Mouse (Mus musculus) granulocyte monocyte progenitor cell, adult 5-6 weeks (primary cell): Measurements from ENCODE around the gene Stpg1. TPM values are rescaled to one million over a fixed set of nuclear protein-coding genes. Genes with fewer than 3 reads are reported as not detected.

Experiments
- ATAC-seq: replicated peaks from 2 replicates; pipeline ENCODE4 v1.8.0; 2016; ENCODE audit warnings: mild to moderate bottlenecking, moderate TSS enrichment, inconsistent platforms; ENCODE audit not compliant: poor library complexity, severe bottlenecking
- total RNA-seq, 2 experiments: library from RNA; stranded (forward) in 1 of 2; stranded (reverse) in 1 of 2; fragments of 200-712, 200-1000 nt in 1 of 2; fragments of >200 nt in 1 of 2; fragmentation: Nextera tagmentation in 1 of 2; gene quantifications; 2 replicates each; pipeline ENCODE4 v1.2.3; 2014 to 2017

Gene Stpg1
- total RNA-seq, 2 experiments from 2014 or later = not detected

DNA sequence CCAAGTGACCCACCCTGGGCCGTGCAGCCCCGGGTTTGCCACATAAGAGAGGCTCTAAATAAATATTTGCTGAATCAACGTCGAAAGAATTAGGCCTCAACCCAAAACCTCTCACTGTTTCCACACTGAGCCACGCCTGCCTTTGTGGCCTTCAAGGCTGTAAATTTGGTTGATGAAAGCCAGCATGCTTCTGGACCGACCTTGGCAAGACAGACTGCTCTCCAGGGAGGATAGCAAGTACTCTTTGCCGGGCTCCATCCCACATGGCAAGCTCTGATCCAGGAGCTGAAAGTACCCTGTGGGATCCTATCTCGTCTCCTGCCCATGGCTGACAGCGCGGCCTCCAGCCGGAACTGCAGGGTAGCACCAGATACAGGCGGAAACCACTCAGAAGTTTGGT is 14.9 kb downstream of the Stpg1 start:
- no peak for ATAC-seq

DNA sequence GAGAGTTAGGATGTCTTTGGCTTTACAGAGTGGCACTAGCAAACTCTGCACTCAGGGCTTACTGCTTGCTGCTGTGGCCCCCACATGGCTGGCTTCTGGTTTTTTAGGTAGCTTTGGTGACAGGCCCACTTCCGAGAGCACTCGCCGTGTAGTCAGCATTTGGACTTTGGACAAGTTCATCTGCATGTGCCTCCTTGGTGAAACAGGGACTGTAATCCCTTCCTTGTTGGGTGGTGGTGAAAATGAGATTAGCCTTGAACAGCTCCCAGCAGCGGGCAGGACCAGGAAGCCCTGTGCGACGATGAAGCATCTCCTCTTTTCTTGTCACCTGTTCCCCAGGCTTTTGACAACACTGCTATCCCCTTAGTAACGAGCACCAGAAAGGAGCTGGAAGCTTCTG is 19.3 kb downstream of the Stpg1 start:
- ATAC-seq = no peak

DNA sequence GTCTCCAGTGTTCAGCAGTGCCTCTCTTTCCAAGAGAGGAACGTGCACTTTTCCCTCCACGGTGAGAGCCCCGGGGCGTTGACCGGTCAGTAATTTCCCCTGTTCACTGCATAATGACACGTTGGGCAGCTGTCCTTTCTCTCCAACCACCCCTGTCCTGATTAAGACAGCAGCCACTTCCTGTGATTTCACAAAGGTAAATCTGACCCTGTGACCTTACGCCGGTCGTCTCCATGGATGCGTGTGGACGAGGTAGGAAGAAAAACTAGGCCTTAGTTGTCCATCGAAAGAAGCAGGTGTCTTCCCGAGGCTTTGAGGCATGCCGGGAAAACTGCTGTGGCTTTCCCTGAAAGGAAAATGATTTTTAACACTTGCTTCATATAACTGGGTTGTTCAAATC is 20.3 kb downstream of the Stpg1 start:
- no peak for ATAC-seq

GRCm38 (mm10) chr4:135516351-135517316 is 22.0 kb downstream of the Stpg1 start:
- peak; percentile 67; the same call in 1 of the 2 replicates for ATAC-seq

GRCm38 (mm10) chr4:135518135-135518534 is 23.5 kb downstream of the Stpg1 start:
- no peak for ATAC-seq

GRCm38 (mm10) chr4:135520421-135520820 is 25.8 kb downstream of the Stpg1 start:
- no peak for ATAC-seq

DNA sequence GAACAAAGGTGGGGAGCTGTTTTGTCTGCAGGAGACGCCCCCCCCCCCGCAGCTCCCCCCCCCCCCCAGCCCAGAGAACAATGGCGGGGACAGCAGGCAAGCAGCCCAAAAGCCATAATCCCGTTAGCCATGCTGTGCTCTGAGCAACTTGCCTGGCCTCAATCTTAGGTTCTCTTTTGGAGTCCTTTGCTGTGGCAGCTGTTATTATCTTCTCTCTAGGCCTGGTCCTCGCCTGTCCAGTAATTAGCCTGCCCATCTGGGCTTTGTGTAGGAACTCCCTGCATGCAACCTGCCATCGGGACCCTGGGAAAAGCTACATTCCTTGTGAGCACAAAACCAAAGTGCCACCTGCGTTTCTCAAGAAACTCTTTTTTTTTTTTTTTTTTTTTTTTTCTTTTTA is 29.3 kb downstream of the Stpg1 start:
- ATAC-seq = no peak

DNA sequence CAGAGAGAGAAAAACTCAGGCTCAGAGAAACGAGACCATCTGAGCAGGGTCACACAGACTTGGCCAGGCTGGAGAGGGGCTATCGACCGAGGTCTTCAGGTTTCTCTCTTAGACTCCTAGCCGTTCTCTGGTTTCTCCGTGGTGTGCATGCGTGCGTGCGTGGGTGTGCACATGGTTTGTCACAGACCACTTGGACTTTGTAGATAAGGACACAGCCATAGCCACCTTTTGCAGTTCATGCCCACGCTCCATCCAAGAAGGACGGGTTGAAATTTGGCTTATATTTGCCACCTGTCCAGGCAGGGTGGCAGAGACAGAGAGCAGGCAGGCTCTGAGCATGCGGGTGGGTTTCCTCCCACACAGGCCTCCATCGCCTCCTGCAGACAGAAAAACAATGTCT is 30.5 kb downstream of the Stpg1 start:
- no peak for ATAC-seq

- no peak for ATAC-seq
Observed at GRCm38 (mm10) chr4:135526039-135526710, 31.6 kb downstream of the Stpg1 start.

GRCm38 (mm10) chr4:135530270-135530669 is 35.7 kb downstream of the Stpg1 start:
- no peak for ATAC-seq

- no peak for ATAC-seq
Observed at GRCm38 (mm10) chr4:135531236-135531635, 36.6 kb downstream of the Stpg1 start.

GRCm38 (mm10) chr4:135531771-135532613 is 37.4 kb downstream of the Stpg1 start:
- no peak for ATAC-seq

DNA sequence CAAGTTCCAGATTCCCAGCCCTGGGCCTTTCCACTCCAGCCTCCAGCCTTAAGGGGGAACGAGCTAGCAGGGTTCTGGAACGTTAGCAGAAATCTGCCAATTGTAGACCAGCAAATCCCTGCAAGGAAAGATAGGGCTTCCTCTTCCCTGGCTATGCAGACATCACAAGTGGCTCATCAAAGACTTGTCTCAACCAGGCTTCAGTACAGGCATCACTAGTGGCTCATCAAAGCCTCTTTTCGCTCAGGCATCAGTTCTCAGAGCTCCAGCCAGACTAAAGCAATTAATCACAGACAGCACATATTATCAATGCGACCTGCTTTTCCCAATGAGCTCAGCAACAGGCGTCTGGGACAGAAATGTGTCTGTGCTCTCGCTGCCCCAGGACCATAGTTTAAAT is 38.4 kb downstream of the Stpg1 start:
- ATAC-seq = no peak

- no peak for ATAC-seq
Observed at GRCm38 (mm10) chr4:135535021-135535420, 40.4 kb downstream of the Stpg1 start.

DNA sequence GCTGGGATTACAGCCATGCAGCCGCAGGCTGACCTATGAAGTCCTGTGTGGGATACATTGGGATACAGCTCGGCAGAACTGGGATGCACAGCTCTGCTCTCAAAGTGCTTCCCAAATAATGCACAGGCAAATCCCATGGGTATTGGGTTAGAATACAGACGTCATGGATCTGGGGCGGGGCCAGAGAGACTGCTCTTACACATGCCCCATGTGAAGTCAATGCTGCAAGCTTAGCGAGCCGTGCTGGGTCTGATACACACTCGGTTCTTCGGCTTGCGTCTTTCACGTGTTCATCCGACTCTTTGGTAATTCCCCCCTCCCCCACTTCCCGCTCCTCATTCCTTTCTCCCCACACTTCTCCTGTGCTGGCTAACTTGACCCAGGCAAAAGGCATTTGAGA is 44.5 kb downstream of the Stpg1 start:
- no peak for ATAC-seq

DNA sequence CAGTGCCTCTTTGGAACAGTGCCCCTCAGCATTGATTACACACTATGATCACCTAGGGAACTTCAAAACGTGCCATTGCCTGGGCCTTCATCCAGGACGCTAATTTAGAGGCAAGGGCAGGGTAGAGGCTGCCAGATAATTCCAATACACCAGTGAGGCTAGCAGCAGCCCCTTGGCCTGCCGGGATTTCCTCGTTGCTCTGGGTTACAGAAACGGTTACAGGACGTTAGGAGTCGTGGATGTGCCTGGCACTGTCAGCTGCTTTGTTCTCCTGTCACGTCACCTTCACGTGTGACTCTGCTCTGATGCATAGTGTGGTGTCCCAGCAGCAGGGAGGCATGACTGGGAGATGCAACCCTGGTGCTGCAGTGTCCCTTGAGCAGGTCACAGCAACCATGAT is 45.5 kb downstream of the Stpg1 start:
- no peak for ATAC-seq

- no peak for ATAC-seq
Observed at GRCm38 (mm10) chr4:135544284-135544683, 49.7 kb downstream of the Stpg1 start.

DNA sequence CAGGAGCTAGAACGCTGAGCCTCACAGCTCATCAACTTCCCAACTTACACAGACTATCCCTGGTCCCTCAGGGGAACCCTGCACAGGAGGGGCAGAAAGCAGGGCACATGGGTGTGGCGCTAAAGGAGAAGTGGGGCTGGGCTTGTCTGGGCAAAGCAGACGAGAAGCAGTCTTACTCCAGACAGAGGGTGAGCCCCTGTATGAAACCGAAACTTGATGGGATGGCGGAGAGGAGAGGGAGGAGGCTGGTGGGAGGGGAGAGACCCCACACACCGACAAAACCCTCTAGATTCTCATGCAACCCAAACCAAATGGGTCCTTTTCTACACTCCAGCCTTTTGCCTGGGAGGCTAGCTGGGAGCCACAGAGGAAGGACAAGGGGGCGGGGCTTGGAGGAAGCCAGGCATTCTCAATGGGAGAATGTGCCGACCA is 50.5 kb downstream of the Stpg1 start:
- ATAC-seq = peak; percentile 97

DNA sequence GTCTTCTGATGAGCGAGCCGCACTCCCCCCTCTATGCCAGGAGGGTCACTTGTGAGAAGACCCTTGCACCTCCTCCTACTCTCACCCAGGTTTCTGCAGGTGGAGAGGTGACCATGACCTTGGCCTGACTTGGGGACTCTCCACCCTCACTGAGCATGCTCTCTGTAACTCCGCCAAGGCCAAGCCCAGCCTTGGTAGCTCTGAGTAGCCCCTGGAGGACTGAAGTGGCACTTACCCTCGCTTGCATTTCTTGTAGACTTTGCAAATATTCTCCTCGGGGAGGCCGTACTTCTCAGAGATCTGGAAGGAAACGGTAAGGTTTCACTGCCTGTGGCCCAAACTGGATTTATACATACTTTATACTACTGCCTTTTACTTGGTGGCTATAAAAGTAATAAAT is 51.4 kb downstream of the Stpg1 start:
- no peak for ATAC-seq

DNA sequence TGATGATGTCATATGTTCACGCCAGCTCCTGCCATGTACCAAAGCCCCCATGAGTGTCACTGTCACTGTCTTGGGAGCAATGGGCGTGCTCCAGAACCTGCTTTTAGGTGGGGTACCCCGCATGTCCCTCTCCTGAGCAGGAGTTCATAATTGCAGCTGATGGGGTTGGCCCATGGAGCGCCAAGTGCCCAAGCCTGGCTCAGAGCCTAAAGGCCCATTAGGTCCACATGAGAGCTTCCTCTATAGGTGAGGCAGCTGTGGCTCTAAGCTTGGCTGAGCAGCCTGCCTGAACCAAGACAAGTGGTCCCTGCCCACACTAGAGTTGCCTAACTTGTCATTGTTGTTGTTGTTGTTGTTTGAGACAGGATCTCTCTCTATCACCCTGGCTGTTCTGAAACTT is 52.2 kb downstream of the Stpg1 start:
- ATAC-seq = no peak

DNA sequence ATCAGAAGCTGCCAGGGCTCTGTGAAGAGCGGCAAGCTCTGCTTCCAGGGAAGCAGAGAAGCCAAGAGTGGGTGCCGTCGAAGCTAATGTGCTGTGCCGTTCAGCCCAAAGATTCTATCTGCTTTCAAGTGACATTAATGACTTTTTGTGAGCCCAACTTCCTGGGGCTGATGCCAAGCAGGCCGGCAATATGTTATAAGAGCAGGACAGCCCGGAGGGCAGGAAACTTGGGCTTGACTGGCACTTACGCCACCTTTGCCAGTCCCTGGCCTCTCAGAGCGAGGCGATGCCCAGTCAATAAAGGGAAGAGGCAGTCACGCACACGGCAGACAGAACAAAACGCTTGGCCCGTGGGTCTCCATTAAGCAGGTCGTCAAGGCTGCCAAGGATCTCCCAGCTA is 53.0 kb downstream of the Stpg1 start:
- ATAC-seq = no peak
